Mouse (Mus musculus) C2C12 (cell line): ENCODE data around the gene Tmem203. TPM values are rescaled to one million over a fixed set of nuclear protein-coding genes. Genes with fewer than 3 reads are reported as not detected.
A peak's percentile ranks its signal among the peaks of the same experiment; 100 is the strongest.
"Not testable (repeated sequence)": the region's sequence is repeated elsewhere in the genome, so short reads cannot be mapped to it uniquely, and the experiment has no call there.

Experiments
- H3K27me3 ChIP-seq: one replicate; pipeline ENCODE4 v1.6.1; 2011; ENCODE audit not compliant: control insufficient read depth, insufficient read depth, insufficient read length
- H3K36me3 ChIP-seq: one replicate; pipeline ENCODE4 v1.6.1; 2011; ENCODE audit not compliant: control insufficient read depth, insufficient read depth
- H3K4me3 ChIP-seq: one replicate; pipeline ENCODE4 v1.5.1; 2011; ENCODE audit warnings: mild to moderate bottlenecking, control low read depth; ENCODE audit not compliant: poor library complexity, insufficient read depth, severe bottlenecking
- H3K79me2 ChIP-seq: one replicate; pipeline ENCODE4 v1.6.1; 2011; ENCODE audit not compliant: control insufficient read depth, insufficient read depth
- H3K79me3 ChIP-seq: one replicate; pipeline ENCODE4 v1.6.1; 2011; ENCODE audit warnings: low read depth, control low read depth
- H3ac ChIP-seq: one replicate; pipeline ENCODE3; 2011; ENCODE audit warnings: low read depth; ENCODE audit not compliant: control insufficient read depth, insufficient read length
- CEBPB ChIP-seq: IDR thresholded peaks from one replicate; pipeline ENCODE4 v1.6.1; 2011; ENCODE audit warnings: low read depth, mild to moderate bottlenecking, control low read depth, moderate library complexity
- CTCF ChIP-seq: IDR thresholded peaks from one replicate; pipeline ENCODE4 v1.5.1; 2011; ENCODE audit not compliant: control insufficient read depth, insufficient read depth, insufficient read length
- FOSL1 ChIP-seq: IDR thresholded peaks from one replicate; pipeline ENCODE4 v1.8.0; 2011; ENCODE audit warnings: mild to moderate bottlenecking, low read length; ENCODE audit not compliant: poor library complexity, insufficient read depth, severe bottlenecking
- MAX ChIP-seq: IDR thresholded peaks from one replicate; pipeline ENCODE4 v1.6.1; 2011; ENCODE audit warnings: mild to moderate bottlenecking, control low read depth
- MYOD1 ChIP-seq: IDR thresholded peaks from one replicate; pipeline ENCODE4 v1.6.1; 2011; ENCODE audit warnings: low read depth; ENCODE audit not compliant: control insufficient read depth, insufficient read length
- MYOG ChIP-seq: IDR thresholded peaks from one replicate; pipeline ENCODE4 v1.6.1; 2011; ENCODE audit not compliant: control insufficient read depth, insufficient read length; ENCODE audit errors: extremely low read depth
- USF1 ChIP-seq: IDR thresholded peaks from one replicate; pipeline ENCODE4 v1.6.1; 2011; ENCODE audit warnings: low read depth, mild to moderate bottlenecking, control low read depth, moderate library complexity
- polyA plus RNA-seq: library from polyadenylated mRNA; unstranded; fragments of >200 nt; fragmentation: generic; extraction: Trizol; gene quantifications from one replicate; pipeline ENCODE4 v1.2.1, GENCODE M21; 2012; ENCODE audit warnings: missing spikeins

Gene Tmem203
- polyA plus RNA-seq, 1 experiment = 28.5 TPM

GRCm38 (mm10) chr2:25252331-25252730, 2.9 kb upstream of the Tmem203 start:
- Histone ChIP-seq H3K4me3 (no peak overlapping the region), H3K79me2 (peaks cover 31% of the 10 kb centered on the region), H3K36me3 (peaks cover 47% of the 10 kb centered on the region), H3ac (no peak overlapping the region), H3K27me3 (no peaks in the 10 kb centered on the region), H3K79me3 (peaks cover 18% of the 10 kb centered on the region)
- TF ChIP-seq USF1 = no peak
- TF ChIP-seq CTCF = peak; percentile 3

DNA sequence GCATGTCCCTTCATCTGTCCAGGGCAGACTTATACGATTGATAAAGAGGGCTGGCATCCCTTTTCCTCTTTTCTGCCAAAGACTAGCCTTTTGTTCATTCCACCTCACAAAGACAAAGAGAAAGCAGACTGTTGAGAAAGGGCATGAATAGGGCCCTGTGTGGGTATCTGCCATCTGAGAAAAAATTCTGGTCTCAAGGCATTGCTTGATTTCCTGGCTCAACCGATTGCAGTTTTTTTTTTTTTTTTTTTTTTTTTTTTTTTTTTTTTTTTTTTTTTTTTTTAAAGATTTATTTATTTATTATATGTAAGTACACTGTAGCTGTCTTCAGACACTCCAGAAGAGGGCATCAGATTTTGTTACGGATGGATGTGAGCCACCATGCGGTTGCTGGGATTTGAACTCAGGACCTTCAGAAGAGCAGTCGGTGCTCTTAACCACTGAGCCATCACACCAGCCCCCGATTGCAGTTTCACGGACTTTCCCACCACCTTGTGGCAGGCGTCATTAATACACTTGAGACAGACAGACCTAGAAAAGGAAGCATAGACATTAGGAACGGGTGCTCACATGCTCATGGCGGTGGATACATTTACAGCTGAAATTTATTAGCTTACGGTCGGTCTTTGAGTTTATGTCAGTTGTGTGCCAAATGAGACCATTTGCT, 1.3 kb downstream of the Tmem203 start:
- H3ac ChIP-seq, H3K27me3 ChIP-seq: not testable (repeated sequence)
- Histone ChIP-seq H3K79me2 (peaks cover 31% of the 10 kb centered on the region), H3K36me3 (peaks cover 11% of the 10 kb centered on the region), H3K4me3 (peak overlapping the region; percentile 96), H3K79me3 (peaks cover 18% of the 10 kb centered on the region)

- peaks cover 18% of the 10 kb centered on the region for H3K79me3 ChIP-seq
- not testable (repeated sequence) for H3K4me3 ChIP-seq, H3K36me3 ChIP-seq, H3K27me3 ChIP-seq, H3ac ChIP-seq
- peaks cover 31% of the 10 kb centered on the region for H3K79me2 ChIP-seq
These were observed 2.0 kb downstream of the Tmem203 start for GRCm38 (mm10) chr2:25257250-25257649.

DNA sequence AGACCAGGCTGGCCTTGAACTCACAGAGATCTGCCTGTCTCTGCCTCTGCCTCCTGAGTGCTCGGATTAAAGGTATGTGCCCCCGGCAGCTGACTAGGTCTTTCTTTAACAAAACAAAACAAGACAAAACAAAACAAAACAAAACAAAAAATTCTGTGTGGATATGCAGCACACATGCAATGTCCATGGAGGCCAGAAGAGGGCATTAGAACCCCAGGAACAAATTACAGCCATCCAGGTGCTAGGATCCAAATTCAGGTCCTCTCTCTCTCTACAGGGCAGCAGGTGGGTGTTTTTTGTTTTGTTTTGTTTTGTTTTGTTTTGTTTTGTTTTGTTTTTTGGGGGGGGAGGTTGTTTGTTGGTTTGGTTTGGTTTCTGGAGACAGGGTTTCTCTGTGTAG, 3.6 kb downstream of the Tmem203 start:
- no peaks in the 10 kb centered on the region for H3K36me3 ChIP-seq
- TF ChIP-seq MAX = no peak
- TF ChIP-seq FOSL1 = no peak
- TF ChIP-seq MYOD1 = no peak
- no peak for TF ChIP-seq USF1
- TF ChIP-seq MYOG = no peak
- no peak for TF ChIP-seq CTCF
- no peak for TF ChIP-seq CEBPB
- peaks cover 17% of the 10 kb centered on the region for H3K79me3 ChIP-seq
- no peak overlapping the region for H3ac ChIP-seq
- peaks cover 39% of the 10 kb centered on the region for H3K79me2 ChIP-seq
- H3K27me3 ChIP-seq = no peaks in the 10 kb centered on the region
- H3K4me3 ChIP-seq = no peak overlapping the region

DNA sequence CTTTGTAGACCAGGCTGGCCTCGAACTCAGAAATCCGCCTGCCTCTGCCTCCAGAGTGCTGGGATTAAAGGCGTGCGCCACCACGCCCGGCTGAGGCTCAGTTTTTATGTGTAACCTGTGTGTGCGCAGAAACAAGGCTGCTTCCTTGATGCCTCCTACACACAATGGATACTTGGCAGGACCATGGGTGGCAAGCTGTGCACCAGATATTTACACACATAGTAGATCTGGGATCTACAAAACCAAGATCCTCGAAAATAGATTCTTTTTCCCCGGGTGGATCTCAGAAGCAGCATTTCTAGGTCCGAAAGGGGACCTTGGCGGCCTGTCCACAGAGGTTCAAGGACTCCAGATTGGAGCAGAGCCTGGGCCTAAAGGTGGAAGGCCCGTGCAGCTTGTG, 6.6 kb downstream of the Tmem203 start:
- Histone ChIP-seq H3ac (no peak overlapping the region), H3K36me3 (no peaks in the 10 kb centered on the region), H3K79me2 (peaks cover 43% of the 10 kb centered on the region), H3K4me3 (peak overlapping the region; percentile 15), H3K27me3 (no peaks in the 10 kb centered on the region), H3K79me3 (peaks cover 5% of the 10 kb centered on the region)
- no peak for TF ChIP-seq MAX
- TF ChIP-seq USF1 = no peak
- no peak for TF ChIP-seq CEBPB
- no peak for TF ChIP-seq MYOG
- TF ChIP-seq CTCF = no peak
- TF ChIP-seq FOSL1 = no peak
- no peak for TF ChIP-seq MYOD1

- no peak for TF ChIP-seq FOSL1
- TF ChIP-seq MYOG = no peak
- TF ChIP-seq MAX = peak; percentile 49
- no peak for TF ChIP-seq CEBPB
- TF ChIP-seq USF1 = no peak
- H3K27me3 ChIP-seq = no peaks in the 10 kb centered on the region
- H3K79me3 ChIP-seq = peaks cover 5% of the 10 kb centered on the region
- H3K79me2 ChIP-seq = peaks cover 46% of the 10 kb centered on the region
- peak within 1 kb of the TSS; percentile 82 for H3ac ChIP-seq
- H3K36me3 ChIP-seq = no peaks in the 10 kb centered on the region
- H3K4me3 ChIP-seq = peak within 1 kb of the TSS; percentile 63
These were observed 7.1 kb downstream of the Tmem203 start, which contains the start of gene Tprn for GRCm38 (mm10) chr2:25262291-25262767. Gene Tprn, plus strand, starts transcription at chr2:25262618.
